Mouse (Mus musculus): ENCODE measurements at regions not wholly inside any gene's neighbourhood (a gene's known extent, or its start where the extent isn't known, plus 50 kb on each side); places are given as distances from the start of the nearest gene placed in this dataset.
A peak's percentile ranks its signal among the peaks of the same experiment; 100 is the strongest.

- DNase-seq: no peak
Observed at GRCm38 (mm10) chr10:118000591-118000990, 141.0 kb upstream of the Mdm1 start.

- DNase-seq: no peak
Observed at GRCm38 (mm10) chr10:118001501-118001900, 140.1 kb upstream of the Mdm1 start.

GRCm38 (mm10) chr10:118001971-118002370 lies 139.6 kb upstream of the Mdm1 start:
- DNase-seq: no peak

DNA sequence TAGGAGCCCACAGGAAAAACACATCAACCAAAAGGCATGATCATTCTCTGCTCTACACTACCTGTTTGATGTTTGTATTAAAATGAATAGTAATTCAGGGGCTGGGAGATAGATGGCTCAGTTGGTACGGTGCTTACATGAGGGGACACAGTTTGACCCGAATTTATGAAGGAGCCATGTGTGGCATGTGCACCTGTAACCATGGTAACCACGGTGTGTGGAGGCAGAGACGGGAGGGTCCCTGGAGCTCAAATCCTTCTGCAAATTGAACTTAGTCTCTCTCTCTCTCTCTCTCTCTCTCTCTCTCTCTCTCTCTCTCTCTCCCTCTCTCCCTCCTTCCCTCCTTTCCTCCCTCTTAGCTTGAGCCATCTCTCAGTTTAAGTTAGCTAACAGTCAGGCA lies 139.1 kb upstream of the Mdm1 start:
- DNase-seq: no peak

DNA sequence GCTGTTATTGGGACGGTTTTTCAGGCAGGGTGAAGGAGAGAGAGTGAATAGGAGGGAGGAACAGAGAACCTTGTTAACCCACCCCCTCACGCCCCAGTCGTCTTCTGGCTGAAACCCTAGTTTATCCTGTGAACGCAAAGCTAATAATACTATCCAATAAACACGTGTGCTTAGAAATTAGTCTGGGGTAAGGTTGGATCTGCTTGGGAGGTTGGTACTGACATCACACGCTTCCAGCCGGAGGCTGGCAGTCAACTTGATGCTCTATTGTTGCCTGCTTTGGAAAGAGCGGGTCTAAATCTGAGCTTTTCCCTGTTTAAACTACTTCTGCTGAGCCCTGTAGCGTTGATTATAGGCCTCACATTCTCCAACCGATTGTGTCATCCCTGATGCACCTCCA lies 138.4 kb upstream of the Mdm1 start:
- no peak for DNase-seq

- DNase-seq: no peak
Observed at GRCm38 (mm10) chr10:118003739-118004361, 137.8 kb upstream of the Mdm1 start.

DNA sequence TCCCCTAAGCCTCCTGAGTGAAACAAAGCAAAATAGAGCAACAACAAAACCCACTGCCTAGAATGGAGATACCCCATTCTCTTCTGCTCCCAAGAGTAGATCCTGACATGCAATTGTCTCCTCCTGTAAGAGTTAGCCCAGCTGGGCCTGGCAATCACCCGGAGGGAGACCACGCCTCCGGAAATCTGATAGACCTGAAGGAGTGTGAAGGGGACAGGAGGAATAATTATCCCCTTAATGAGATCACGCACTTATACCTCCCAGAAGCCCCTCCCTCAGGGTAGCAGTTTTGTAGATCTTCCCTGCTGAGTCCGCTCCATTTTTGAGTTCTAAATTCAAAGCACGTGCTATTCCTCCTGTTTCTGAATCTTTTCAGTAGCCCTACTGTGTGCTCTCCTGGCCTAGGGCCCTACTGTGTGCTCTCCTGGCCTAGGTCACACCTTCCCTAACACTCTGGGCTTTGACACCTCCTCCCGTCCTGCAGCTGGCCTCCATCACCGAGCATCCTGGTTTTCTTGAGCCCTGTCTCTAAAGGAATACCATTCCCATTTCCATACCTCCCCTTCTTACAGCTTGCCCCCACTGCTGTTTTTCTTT lies 137.2 kb upstream of the Mdm1 start:
- DNase-seq: no peak

DNA sequence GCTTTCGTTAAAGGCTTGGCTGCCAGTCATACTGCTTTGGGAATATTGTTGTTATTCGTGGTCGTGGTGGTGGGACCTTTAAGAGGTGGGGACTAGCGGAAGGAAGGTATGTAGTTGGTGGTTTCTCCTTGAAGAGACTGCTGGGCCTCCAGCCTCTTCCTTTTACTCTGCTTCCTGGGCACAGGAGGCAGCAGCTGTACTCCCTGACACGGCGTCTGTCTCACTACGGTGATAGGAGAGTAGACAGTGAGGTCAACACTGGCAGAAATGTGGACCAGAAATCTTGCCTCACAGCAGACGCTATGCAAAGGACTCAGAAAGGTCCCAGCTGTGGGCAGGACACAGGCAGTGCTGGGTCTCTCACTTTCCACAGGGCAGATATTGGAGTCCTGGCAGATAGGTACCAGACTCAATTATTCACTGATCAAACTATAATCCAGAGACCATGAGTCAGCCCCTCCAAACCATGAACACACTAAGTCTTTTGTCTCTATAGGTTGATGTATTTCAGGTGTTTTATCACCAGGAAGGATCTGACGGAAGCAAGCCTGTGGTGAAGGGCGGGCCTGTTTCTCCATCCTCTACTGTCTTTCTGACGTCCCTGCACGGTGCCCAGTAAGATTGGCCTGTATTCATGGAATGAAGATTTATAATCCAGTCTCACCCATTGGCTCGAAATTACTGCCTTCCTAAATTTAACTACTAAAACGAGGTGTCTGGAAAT lies 134.6 kb upstream of the Mdm1 start:
- no peak for DNase-seq

GRCm38 (mm10) chr10:118007846-118008245 lies 133.8 kb upstream of the Mdm1 start:
- DNase-seq: no peak

GRCm38 (mm10) chr10:118011687-118012567 lies 129.7 kb upstream of the Mdm1 start:
- no peak for DNase-seq

GRCm38 (mm10) chr10:118028831-118029230 lies 112.8 kb upstream of the Mdm1 start:
- no peak for DNase-seq

DNA sequence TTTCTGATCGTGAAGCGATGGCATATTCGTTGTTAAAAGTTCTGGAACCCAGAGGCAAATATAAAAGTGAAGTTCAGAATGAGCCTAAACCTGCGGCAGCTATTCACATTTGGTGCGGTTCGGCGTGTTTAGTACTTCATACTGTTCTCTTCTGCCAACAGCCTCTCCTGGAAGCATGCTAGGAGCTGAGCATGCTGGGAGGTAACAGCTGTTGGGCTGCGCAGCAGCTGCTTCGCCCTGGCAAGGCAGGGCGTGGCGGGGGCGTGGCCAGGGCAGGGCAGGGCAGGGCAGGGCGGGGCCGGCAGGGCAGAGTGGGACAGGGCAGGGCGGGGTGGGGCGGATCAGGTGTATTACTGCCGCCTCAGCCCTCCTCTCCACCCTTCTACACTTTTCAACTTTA lies 107.2 kb upstream of the Mdm1 start:
- peak; percentile 32 for DNase-seq

- DNase-seq: no peak
Observed at GRCm38 (mm10) chr10:118035035-118035434, 106.6 kb upstream of the Mdm1 start.

GRCm38 (mm10) chr10:118038465-118038864 lies 103.1 kb upstream of the Mdm1 start:
- no peak for DNase-seq

DNA sequence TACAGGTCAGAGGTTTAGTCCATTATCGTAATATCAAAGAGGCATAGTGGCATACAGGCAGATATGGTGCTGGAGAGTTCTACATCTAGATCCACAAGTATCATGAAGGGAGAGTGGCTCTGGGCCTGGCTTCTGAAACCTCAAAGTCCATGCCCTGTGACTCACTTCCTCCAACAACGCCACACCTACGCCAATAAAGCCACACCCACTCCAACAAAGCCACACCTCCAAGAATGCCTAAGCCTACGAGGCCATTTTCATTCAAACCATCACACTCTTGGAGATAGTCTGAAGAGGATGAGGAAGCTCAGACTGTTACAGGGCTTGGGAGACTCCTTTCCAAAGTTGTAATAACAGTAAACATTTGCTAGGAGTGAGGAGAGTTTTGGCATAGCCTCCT lies 102.6 kb upstream of the Mdm1 start:
- DNase-seq: no peak

DNA sequence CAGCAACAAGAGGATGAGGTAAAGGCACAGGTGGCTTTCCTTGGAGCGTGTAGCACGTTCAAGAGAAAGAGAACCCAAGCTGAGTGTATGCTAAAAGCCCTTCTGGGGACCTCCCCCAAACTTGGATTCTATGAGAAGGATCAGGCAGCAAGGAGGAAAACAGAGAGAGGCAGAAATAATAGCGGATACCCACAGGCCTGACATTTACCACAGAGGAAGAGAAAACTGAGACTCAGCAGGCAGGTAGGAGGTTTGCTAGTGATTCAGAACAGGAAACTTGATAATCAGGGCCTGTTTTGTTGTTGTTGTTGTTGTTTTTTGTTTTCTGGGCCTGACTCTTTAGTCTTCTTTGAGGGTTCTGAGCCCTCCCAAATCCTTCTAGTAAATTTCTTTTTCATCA lies 100.5 kb upstream of the Mdm1 start:
- no peak for DNase-seq

GRCm38 (mm10) chr10:118043761-118044160 lies 97.8 kb upstream of the Mdm1 start:
- DNase-seq: no peak

- DNase-seq: no peak
Observed at GRCm38 (mm10) chr10:118044840-118045239, 96.8 kb upstream of the Mdm1 start.

- no peak for DNase-seq
Observed at GRCm38 (mm10) chr10:118045427-118045826, 96.2 kb upstream of the Mdm1 start.

DNA sequence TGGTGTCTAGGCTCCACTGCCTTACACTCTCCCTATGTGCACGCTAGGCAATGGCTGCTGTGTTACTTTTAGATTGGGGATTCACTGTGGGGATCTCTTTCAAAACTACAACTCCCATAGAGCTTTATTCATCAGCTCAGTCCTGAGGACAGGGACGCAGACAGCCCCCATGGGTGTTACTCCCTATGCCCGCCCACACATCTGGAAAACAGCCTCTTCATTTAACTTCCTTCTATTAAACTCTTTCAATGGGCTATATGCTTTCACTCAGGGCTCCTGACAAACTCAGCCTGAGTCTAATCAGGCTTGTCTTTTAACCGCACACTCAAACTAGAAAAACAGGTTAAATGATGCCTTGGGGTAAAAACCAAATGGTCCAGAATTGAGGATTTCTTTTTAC lies 95.3 kb upstream of the Mdm1 start:
- no peak for DNase-seq

- DNase-seq: no peak
Observed at GRCm38 (mm10) chr10:118046831-118047230, 94.8 kb upstream of the Mdm1 start.

DNA sequence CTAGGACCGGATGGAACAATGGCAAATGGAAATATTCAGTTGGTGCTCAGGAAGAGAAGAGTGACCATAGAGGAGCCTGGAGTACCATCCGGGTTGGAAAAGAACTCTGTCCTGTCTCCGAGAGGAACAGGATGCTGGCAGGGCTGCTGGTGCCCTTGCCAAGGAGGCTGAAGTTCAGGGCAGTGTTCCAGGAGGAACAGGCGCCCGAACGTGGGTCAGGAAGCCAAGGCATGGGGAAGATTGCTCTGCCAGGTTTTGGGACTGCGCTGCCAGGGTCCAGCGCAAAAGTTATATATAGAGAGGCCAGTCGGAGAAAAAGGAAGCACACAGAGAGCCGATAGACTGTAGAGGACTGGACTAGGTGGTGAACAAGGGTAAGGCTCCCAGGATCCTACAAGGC lies 92.3 kb upstream of the Mdm1 start:
- no peak for DNase-seq

DNA sequence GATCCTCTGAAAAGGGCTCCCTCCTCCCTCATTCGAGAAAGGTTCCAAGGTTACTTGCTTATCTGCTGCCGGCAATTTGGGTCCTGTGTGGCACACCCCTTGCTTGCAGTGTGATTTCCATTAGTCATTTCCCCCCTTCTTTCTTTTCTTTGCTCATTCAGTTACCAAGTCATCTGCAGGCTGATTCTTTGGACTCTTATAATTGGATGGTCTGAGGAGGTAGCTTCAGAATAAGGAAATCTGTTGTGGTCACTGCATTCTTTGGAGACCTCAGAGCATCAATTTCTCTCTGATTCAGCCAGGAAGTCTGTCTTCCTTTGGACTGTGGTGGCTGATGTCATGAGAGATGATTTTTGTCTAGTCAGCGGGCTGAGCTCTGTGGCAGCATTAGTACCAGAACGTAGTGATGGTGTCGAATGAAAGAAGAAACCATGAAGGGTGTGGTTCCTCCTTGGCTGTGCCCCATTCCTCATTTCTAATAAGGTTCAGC lies 91.4 kb upstream of the Mdm1 start:
- peak; percentile 12 for DNase-seq

All from liver (tissue).